Mouse (Mus musculus): ENCODE results near the gene Lipe. TPM values are rescaled to one million over a fixed set of nuclear protein-coding genes. Genes with fewer than 3 reads are reported as not detected.
"Not testable (repeated sequence)": the region's sequence is repeated elsewhere in the genome, so short reads cannot be mapped to it uniquely, and the experiment has no call there.

Gene Lipe
- total RNA-seq, 2 experiments from 2014 or later = 7.5 to 7.8 TPM

- Histone ChIP-seq H3K27ac (no peak overlapping the region), H3K4me3 (no peak overlapping the region)
- intact Hi-C loops (cut with DNase I) = no loop called here
- TF ChIP-seq CTCF (IDR thresholded peaks at IDR 0.05) = no peak
- DNase-seq (ENCODE audit: extremely low spot score in 1 of 2, low spot score in 2 of 2) = no peak
These were observed 31.6 kb upstream of the Lipe start for GRCm38 (mm10) chr7:25429886-25430784.

DNA sequence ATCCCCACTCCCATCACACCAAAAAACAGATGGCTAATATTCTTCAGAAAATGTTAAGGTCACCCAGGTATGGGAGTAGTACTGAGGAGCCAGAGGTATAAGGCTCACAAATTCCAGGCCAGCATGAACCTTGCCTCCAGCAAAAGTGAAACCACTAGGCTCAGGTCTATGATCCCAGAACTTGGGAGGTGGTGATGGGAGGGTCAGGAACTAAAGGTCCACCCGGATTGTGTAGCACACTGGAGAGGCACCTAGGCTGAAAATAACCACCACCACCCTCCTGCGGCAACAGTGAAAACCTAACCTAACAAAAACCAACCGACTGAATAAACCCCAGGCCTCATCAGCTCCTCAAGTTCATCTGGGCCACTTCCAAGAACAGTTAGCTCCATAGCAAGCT lies 29.8 kb upstream of the Lipe start:
- H3K4me3 ChIP-seq = no peak overlapping the region
- no peak for TF ChIP-seq CTCF (IDR thresholded peaks at IDR 0.05)
- DNase-seq (ENCODE audit: extremely low spot score in 1 of 2, low spot score in 2 of 2) = no peak
- H3K27ac ChIP-seq = no peak overlapping the region
- intact Hi-C loops (cut with DNase I) = no loop called here

GRCm38 (mm10) chr7:25427144-25427543 lies 28.6 kb upstream of the Lipe start:
- Histone ChIP-seq H3K4me3 (no peak overlapping the region), H3K27ac (no peak overlapping the region)
- intact Hi-C loops (cut with DNase I) = no loop called here
- no peak for TF ChIP-seq CTCF (IDR thresholded peaks at IDR 0.05)
- no peak for DNase-seq (ENCODE audit: extremely low spot score in 1 of 2, low spot score in 2 of 2)

DNA sequence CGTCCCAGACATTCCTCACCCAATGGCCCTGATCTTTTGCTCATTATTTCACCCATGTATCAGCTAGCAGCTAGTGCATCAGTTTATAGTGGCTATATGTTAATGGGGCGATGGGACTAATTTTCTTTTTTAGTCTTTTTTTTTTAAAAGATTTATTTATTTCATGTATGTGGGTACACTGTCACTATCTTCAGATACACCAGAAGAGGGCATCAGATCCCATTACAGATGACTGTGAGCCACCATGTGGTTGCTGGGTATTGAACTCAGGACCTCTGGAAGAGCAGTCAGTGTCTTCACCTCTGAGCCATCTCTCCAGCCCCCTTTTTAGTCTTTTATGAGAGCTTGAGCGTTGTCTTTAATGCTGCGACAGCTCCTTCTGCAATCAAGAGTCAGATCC lies 27.9 kb upstream of the Lipe start:
- peak; percentile 11 for TF ChIP-seq CTCF (IDR thresholded peaks at IDR 0.05)
- DNase-seq (ENCODE audit: extremely low spot score in 1 of 2, low spot score in 2 of 2); intact Hi-C loops (cut with DNase I); H3K4me3 ChIP-seq; H3K27ac ChIP-seq: not testable (repeated sequence)

- Histone ChIP-seq H3K27ac (no peak overlapping the region), H3K4me3 (no peak overlapping the region)
- peak; percentile 81 to 84 for DNase-seq (ENCODE audit: extremely low spot score in 1 of 2, low spot score in 2 of 2)
- intact Hi-C loops (cut with DNase I) = loop anchor here (1.0 to 2.0 kb wide), 3 partner anchors 55 to 176 kb away; no protein-coding TSS in a partner anchor
- peak; percentile 80 for TF ChIP-seq CTCF (IDR thresholded peaks at IDR 0.05)
These were observed 25.9 kb upstream of the Lipe start for GRCm38 (mm10) chr7:25424429-25424828.

DNA sequence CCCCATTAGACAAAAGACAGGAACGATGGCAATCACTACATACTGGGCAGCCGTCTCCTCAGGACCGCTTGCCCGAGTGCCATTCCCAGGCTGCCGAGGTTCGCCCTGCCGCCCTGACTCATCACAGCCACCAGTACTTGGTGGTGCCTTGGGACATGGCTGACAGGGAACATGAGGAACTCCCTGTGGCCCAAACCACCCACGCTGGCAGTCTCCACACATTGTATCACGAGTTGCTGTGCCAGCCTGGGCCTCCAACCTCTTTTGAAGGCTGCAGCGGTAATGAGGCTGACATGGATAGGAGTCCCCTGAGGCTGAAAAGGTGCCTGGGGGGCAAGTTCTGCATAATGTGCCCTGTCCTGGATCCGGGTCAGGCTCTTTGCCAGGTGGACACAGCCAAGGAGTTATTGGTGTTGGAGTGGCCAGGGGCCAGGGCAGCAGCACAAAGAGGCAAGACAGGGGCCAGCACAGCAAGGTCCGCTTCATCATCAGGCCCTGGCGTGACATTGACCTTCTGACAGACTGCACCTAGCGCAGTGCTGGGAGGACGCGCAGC lies 23.9 kb upstream of the Lipe start:
- no peak for DNase-seq (ENCODE audit: extremely low spot score in 1 of 2, low spot score in 2 of 2)
- intact Hi-C loops (cut with DNase I) = no loop called here
- no peak overlapping the region for H3K4me3 ChIP-seq
- no peak overlapping the region for H3K27ac ChIP-seq
- no peak for TF ChIP-seq CTCF (IDR thresholded peaks at IDR 0.05)

GRCm38 (mm10) chr7:25419943-25420342 lies 21.4 kb upstream of the Lipe start:
- no peak overlapping the region for H3K4me3 ChIP-seq
- TF ChIP-seq CTCF (IDR thresholded peaks at IDR 0.05) = no peak
- no peak overlapping the region for H3K27ac ChIP-seq
- DNase-seq (ENCODE audit: extremely low spot score in 1 of 2, low spot score in 2 of 2) = no peak
- intact Hi-C loops (cut with DNase I) = no loop called here

- TF ChIP-seq CTCF (IDR thresholded peaks at IDR 0.05) = no peak
- DNase-seq (ENCODE audit: extremely low spot score in 1 of 2, low spot score in 2 of 2) = no peak
- Histone ChIP-seq H3K4me3 (no peak overlapping the region), H3K27ac (no peak overlapping the region)
- intact Hi-C loops (cut with DNase I) = no loop called here
These were observed 21.0 kb upstream of the Lipe start for GRCm38 (mm10) chr7:25419536-25419935.

- DNase-seq (ENCODE audit: extremely low spot score in 1 of 2, low spot score in 2 of 2) = no peak
- peak; percentile 66 for TF ChIP-seq CTCF (IDR thresholded peaks at IDR 0.05)
- H3K27ac ChIP-seq = no peak overlapping the region
- H3K4me3 ChIP-seq = no peak overlapping the region
- intact Hi-C loops (cut with DNase I) = no loop called here
These were observed 19.1 kb upstream of the Lipe start for GRCm38 (mm10) chr7:25417597-25417996.

GRCm38 (mm10) chr7:25412833-25413441 lies 14.4 kb upstream of the Lipe start, which contains the start of gene Cxcl17:
Gene Cxcl17 (minus strand): TSS chr7:25412886.
- intact Hi-C loops (cut with DNase I) = no loop called here
- Histone ChIP-seq H3K27ac (no peak within 1 kb of the TSS), H3K4me3 (no peak within 1 kb of the TSS)
- DNase-seq (ENCODE audit: extremely low spot score in 1 of 2, low spot score in 2 of 2) = no peak
- no peak for TF ChIP-seq CTCF (IDR thresholded peaks at IDR 0.05)

DNA sequence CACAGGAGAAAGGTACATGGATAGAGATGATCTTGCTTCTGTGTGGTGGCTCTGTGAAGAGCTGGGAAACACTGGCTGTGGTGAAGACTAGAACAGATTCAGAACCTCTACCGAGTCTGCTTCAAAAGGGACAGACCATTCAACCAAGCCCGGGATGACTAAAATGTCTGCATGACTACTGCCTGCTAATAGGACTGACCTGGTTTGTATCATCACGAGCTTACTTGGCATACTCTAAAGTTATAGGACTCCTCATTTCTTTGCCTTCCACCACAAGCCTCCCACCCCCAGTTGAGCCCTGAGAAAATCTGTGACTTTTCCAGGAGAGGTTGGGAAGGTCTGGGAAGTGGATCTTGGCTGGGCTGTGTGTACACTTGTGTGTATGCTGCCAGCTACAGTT lies 13.4 kb upstream of the Lipe start:
- DNase-seq (ENCODE audit: extremely low spot score in 1 of 2, low spot score in 2 of 2) = no peak
- Histone ChIP-seq H3K4me3 (no peak overlapping the region), H3K27ac (no peak overlapping the region)
- intact Hi-C loops (cut with DNase I) = no loop called here
- TF ChIP-seq CTCF (IDR thresholded peaks at IDR 0.05) = no peak

DNA sequence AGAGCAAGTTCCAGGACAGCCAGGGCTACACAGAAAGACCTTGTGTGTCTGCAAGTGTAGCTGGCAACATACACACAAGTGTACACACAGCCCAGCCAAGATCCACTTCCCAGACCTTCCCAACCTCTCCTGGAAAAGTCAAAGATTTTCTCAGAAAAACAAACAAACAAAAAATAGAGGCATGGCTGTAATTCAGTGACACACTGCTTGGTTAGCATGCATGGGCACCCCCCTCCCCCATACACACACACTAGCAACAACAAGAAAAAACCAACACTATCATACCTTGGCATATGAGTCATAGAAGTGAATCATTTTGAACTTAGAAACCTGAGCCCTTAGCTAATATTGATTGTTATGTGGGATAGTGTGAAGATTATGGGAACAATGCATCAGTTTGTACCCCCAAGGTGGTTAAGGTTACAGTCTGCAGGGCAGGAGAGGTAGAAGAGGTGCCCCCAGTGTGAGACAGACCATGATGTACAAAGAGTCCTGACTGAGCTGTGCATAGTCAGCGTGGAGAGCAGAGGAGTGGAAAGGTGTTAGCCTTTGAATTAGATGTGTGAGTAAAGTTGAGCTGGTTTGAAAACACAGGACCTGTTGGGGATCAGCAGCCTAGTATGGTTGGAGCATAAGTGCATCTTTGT lies 12.6 kb upstream of the Lipe start:
- Histone ChIP-seq H3K27ac (no peak overlapping the region), H3K4me3 (no peak overlapping the region)
- intact Hi-C loops (cut with DNase I) = no loop called here
- no peak for TF ChIP-seq CTCF (IDR thresholded peaks at IDR 0.05)
- no peak for DNase-seq (ENCODE audit: extremely low spot score in 1 of 2, low spot score in 2 of 2)
